Mouse (Mus musculus) embryo, embryonic 11.5 days (tissue): ENCODE measurements at regions not wholly inside any gene's neighbourhood (a gene's known extent, or its start where the extent isn't known, plus 50 kb on each side); places are given as distances from the start of the nearest gene placed in this dataset.
A peak's percentile ranks its signal among the peaks of the same experiment; 100 is the strongest.

Source experiments
- DNase-seq: peaks from one replicate; pipeline ENCODE4 v3.0.0-alpha.2; 2012; ENCODE audit warnings: low read depth, low spot score

- DNase-seq, result no peak
Measured at GRCm38 (mm10) chr5:133712652-133713051, 386.9 kb upstream of the Castor2 start.

GRCm38 (mm10) chr5:133708881-133709280 is 390.6 kb upstream of the Castor2 start:
- DNase-seq, result no peak

- DNase-seq, result no peak
Measured at GRCm38 (mm10) chr5:133686206-133686605, 413.3 kb upstream of the Castor2 start.

- peak; percentile 36 for DNase-seq
Measured at GRCm38 (mm10) chr5:133683021-133683420, 416.5 kb upstream of the Castor2 start.

GRCm38 (mm10) chr5:133676791-133677450 is 422.6 kb upstream of the Castor2 start:
- no peak for DNase-seq

- no peak for DNase-seq
Measured at GRCm38 (mm10) chr5:133675636-133676035, 423.9 kb upstream of the Castor2 start.

- peak; percentile 24 for DNase-seq
Measured at GRCm38 (mm10) chr5:133666473-133666872, 433.0 kb upstream of the Castor2 start.

- DNase-seq, result no peak
Measured at GRCm38 (mm10) chr5:133662474-133663256, 436.8 kb upstream of the Castor2 start.

GRCm38 (mm10) chr5:133660351-133660750 is 439.2 kb upstream of the Castor2 start:
- DNase-seq, result no peak

- DNase-seq, result no peak
Measured at GRCm38 (mm10) chr5:133656837-133657236, 442.7 kb upstream of the Castor2 start.

GRCm38 (mm10) chr5:133653431-133653830 is 446.1 kb upstream of the Castor2 start:
- DNase-seq, result no peak

GRCm38 (mm10) chr5:133650246-133650645 is 449.3 kb upstream of the Castor2 start:
- no peak for DNase-seq

GRCm38 (mm10) chr5:133645696-133646195 is 453.8 kb upstream of the Castor2 start:
- no peak for DNase-seq

GRCm38 (mm10) chr5:133643326-133643725 is 456.2 kb upstream of the Castor2 start:
- no peak for DNase-seq

- DNase-seq, result no peak
Measured at GRCm38 (mm10) chr5:133634481-133634880, 465.0 kb upstream of the Castor2 start.

- no peak for DNase-seq
Measured at GRCm38 (mm10) chr5:133631812-133632211, 467.7 kb upstream of the Castor2 start.

- DNase-seq, result no peak
Measured at GRCm38 (mm10) chr5:133619347-133619746, 480.2 kb upstream of the Castor2 start.

GRCm38 (mm10) chr5:133601241-133601739 is 498.2 kb upstream of the Castor2 start:
- no peak for DNase-seq

- DNase-seq, result no peak
Measured at GRCm38 (mm10) chr5:133600630-133601029, 498.9 kb upstream of the Castor2 start.

GRCm38 (mm10) chr5:133598105-133598504 is 501.4 kb upstream of the Castor2 start:
- no peak for DNase-seq

- DNase-seq, result no peak
Measured at GRCm38 (mm10) chr5:133586492-133586891, 513.0 kb upstream of the Castor2 start.

GRCm38 (mm10) chr5:133585181-133585580 is 514.3 kb upstream of the Castor2 start:
- DNase-seq, result peak; percentile 36

GRCm38 (mm10) chr5:133576595-133576994 is 522.9 kb upstream of the Castor2 start:
- no peak for DNase-seq
